Mouse (Mus musculus) liver, embryonic 12.5 days (tissue): ENCODE data around the gene 9130213A22Rik. TPM values are rescaled to one million over a fixed set of nuclear protein-coding genes. Genes with fewer than 3 reads are reported as not detected.

Experiments
- polyA plus RNA-seq: library from polyadenylated mRNA; unstranded; fragments of >200 nt; fragmentation: Nextera tagmentation; extraction: Ambion mirVana; gene quantifications from 2 replicates; pipeline ENCODE4 v1.2.1, GENCODE M21; 2016

The 9130213A22Rik gene
- polyA plus RNA-seq, 1 experiment from 2014 or later, result 0.14 TPM

Other genes starting within 250 kb of the 9130213A22Rik start
- 0.07 and 0.10 TPM in 2 replicates for gene Rnf222, start 234.0 kb downstream of the 9130213A22Rik start, polyA plus RNA-seq
- gene Rpl26, start 221.0 kb downstream of the 9130213A22Rik start, polyA plus RNA-seq, result 938 and 976 TPM in 2 replicates
- not detected in 2 replicates for gene Odf4, start 195.5 kb downstream of the 9130213A22Rik start, polyA plus RNA-seq
- gene Arhgef15, start 165.1 kb downstream of the 9130213A22Rik start, polyA plus RNA-seq, result 2.9 and 3.0 TPM in 2 replicates
- 0.87 and 0.90 TPM in 2 replicates for gene Slc25a35, start 154.5 kb downstream of the 9130213A22Rik start, polyA plus RNA-seq
- gene Rangrf, start 147.4 kb downstream of the 9130213A22Rik start, polyA plus RNA-seq, result 54.7 and 61.0 TPM in 2 replicates
- 42.2 and 44.4 TPM in 2 replicates for gene Pfas, start 114.1 kb downstream of the 9130213A22Rik start, polyA plus RNA-seq
- 31.4 and 34.2 TPM in 2 replicates for gene Ctc1, start 106.7 kb downstream of the 9130213A22Rik start, polyA plus RNA-seq
- gene Aurkb, start 76.9 kb downstream of the 9130213A22Rik start, polyA plus RNA-seq, result 142 TPM in 2 replicates
- 5.3 and 6.1 TPM in 2 replicates for gene Borcs6, start 62.9 kb downstream of the 9130213A22Rik start, polyA plus RNA-seq
- 32.0 and 34.8 TPM in 2 replicates for gene Tmem107, start 51.8 kb downstream of the 9130213A22Rik start, polyA plus RNA-seq
- 26.3 and 27.5 TPM in 2 replicates for gene Vamp2, start 34.1 kb downstream of the 9130213A22Rik start, polyA plus RNA-seq
- gene Per1, start 27.4 kb downstream of the 9130213A22Rik start, polyA plus RNA-seq, result 2.5 and 4.0 TPM in 2 replicates
- 0.44 and 0.46 TPM in 2 replicates for gene Hes7, start 2.2 kb downstream of the 9130213A22Rik start, polyA plus RNA-seq
- gene Aloxe3, start 3.3 kb upstream of the 9130213A22Rik start, polyA plus RNA-seq, result not detected in 2 replicates
- not detected in 2 replicates for gene Alox12b, start 34.4 kb upstream of the 9130213A22Rik start, polyA plus RNA-seq
- gene Alox8, start 75.3 kb upstream of the 9130213A22Rik start, polyA plus RNA-seq, result not detected in 2 replicates
- gene Gucy2e, start 114.4 kb upstream of the 9130213A22Rik start, polyA plus RNA-seq, result not detected in 2 replicates
- 13.1 and 13.9 TPM in 2 replicates for gene Cntrob, start 201.2 kb upstream of the 9130213A22Rik start, polyA plus RNA-seq
- gene Trappc1, start 201.4 kb upstream of the 9130213A22Rik start, polyA plus RNA-seq, result 90.4 and 90.9 TPM in 2 replicates
- gene Kcnab3, start 203.7 kb upstream of the 9130213A22Rik start, polyA plus RNA-seq, result 0.24 and 0.48 TPM in 2 replicates
- gene Rnf227, start 217.9 kb upstream of the 9130213A22Rik start, polyA plus RNA-seq, result 1.5 and 1.7 TPM in 2 replicates
- 4.7 and 6.4 TPM in 2 replicates for gene Chd3, start 246.8 kb upstream of the 9130213A22Rik start, polyA plus RNA-seq